Mouse (Mus musculus) lung, postnatal 0 days (tissue): ENCODE measurements around the gene Gpm6b.

Source experiments
- CTCF ChIP-seq: IDR thresholded peaks from 2 replicates; pipeline ENCODE4 v1.5.1; 2016; ENCODE audit warnings: antibody characterized with exemption, mild to moderate bottlenecking
- EP300 ChIP-seq: IDR thresholded peaks from 2 replicates; pipeline ENCODE4 v1.6.1; 2016; ENCODE audit warnings: antibody characterized with exemption, mild to moderate bottlenecking, control low read depth

DNA sequence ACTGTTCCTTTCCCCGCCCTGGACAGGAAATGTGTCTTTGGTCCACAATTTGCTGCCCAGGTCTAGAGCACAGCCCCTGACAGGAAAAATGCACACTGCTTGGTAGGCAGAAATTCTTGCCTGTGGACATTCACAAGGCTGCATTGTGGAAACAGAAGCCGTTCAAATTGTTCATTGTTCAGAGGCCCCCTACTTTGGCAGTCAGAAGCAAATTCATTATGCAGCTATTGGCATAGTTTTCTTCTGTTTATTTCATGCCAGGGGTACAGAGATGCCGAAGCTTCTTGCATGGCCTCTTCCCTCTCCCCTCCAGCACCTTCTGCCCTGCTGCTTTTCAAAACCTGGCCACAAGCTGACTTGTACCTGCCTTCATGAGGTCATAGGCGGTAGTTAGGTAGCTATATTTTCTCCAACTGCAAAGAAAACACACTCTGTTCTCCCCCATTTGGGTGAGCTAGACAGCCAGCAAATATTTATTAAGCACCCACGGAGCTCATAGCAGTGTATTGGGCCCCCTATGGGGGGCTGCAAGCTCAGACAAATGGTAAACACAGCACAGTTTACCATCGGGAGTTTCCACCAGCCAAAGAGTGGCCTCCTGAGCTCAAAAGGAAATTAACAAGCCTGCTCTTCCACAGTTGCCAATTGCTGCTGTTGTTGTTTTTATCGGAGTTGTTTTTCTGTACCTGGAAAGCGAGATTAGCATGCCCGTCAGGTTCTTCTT lies 48.2 kb downstream of the Gpm6b start:
- TF ChIP-seq CTCF, result no peak
- TF ChIP-seq EP300, result no peak
